Mouse (Mus musculus): ENCODE measurements around the gene Nectin2. TPM values are rescaled to one million over a fixed set of nuclear protein-coding genes. Genes with fewer than 3 reads are reported as not detected.

The Nectin2 gene
- polyA plus RNA-seq, 1 experiment from 2014 or later, result 54.6 TPM

DNA sequence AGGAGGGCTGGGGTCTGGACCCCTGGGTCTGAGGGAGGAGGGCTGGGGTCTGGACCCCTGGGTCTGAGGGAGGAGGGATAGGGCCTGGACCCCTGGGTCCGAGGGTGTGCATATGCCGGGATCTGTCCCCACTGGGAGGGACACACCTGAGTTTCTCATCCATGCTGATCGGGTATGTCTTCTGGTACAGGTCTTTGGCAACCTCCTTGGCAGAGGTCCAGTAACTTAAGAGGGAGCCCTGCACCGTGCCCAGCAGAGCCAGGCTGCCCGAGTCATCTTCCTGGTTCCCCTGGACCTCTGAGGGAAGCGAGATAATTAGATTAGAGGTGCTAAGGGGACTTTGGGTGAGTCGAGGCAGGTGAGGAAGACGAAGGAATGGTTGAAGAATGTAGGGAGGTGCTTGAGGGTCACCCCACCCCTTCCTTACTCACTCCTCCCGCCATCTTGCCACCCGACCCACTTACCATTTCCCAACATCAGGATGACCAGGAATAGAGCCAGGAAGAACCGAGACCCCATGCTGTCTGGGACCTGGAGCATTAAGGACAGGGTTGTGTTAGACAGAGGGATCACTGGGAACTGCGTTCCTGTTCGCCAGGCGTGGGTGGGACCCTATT lies 77.1 kb downstream of the Nectin2 start:
- H3K36me3 ChIP-seq, result no peaks in the 10 kb centered on the region

DNA sequence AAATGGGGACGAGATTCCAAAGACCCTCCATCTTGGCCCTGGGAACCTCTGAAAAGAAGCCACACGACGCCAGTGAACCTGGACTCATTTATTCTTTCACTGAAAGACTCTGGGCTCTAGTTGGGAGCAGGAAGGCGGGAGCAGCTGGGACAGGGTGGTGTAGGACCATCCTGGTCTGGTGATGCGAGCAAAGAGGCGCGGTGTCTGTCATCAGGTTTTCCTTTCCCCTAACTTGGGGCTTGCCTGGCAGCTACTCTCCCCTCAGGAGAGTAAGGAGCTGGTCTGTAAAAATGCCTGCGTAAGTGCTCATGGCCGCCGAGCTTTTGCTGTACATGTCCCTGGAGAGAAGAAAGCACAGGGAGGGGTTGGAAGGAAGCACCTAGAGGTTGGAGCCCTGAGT lies 78.8 kb downstream of the Nectin2 start:
- H3K36me3 ChIP-seq, result no peaks in the 10 kb centered on the region
- H3K9me3 ChIP-seq, result no peaks in the 10 kb centered on the region
- no peak overlapping the region for H3K4me3 ChIP-seq
- no peak overlapping the region for H3K9ac ChIP-seq
- no peaks in the 10 kb centered on the region for H3K27me3 ChIP-seq
- H3K4me1 ChIP-seq (replicated peaks), result peaks cover 5% of the 10 kb centered on the region
- 69% methylated on average over 10 of the region's 10 CpGs for WGBS
- no peak for ATAC-seq (ENCODE audit: low read depth)
- H3K27ac ChIP-seq (replicated peaks), result no peak overlapping the region
- H3K4me2 ChIP-seq, result no peak overlapping the region

More for the DNA sequence above, 77.1 kb downstream of the Nectin2 start:
- Histone ChIP-seq H3K27me3 (no peaks in the 10 kb centered on the region), H3K4me2 (no peak overlapping the region), H3K4me3 (no peak overlapping the region), H3K4me1 (replicated peaks) (peaks cover 5% of the 10 kb centered on the region; the same call in 1 of the 2 replicates), H3K27ac (replicated peaks) (no peak overlapping the region), H3K9me3 (no peaks in the 10 kb centered on the region), H3K9ac (no peak overlapping the region)
- no peak for ATAC-seq (ENCODE audit: low read depth)
- WGBS, result 73% methylated on average over 14 of the region's 14 CpGs

DNA sequence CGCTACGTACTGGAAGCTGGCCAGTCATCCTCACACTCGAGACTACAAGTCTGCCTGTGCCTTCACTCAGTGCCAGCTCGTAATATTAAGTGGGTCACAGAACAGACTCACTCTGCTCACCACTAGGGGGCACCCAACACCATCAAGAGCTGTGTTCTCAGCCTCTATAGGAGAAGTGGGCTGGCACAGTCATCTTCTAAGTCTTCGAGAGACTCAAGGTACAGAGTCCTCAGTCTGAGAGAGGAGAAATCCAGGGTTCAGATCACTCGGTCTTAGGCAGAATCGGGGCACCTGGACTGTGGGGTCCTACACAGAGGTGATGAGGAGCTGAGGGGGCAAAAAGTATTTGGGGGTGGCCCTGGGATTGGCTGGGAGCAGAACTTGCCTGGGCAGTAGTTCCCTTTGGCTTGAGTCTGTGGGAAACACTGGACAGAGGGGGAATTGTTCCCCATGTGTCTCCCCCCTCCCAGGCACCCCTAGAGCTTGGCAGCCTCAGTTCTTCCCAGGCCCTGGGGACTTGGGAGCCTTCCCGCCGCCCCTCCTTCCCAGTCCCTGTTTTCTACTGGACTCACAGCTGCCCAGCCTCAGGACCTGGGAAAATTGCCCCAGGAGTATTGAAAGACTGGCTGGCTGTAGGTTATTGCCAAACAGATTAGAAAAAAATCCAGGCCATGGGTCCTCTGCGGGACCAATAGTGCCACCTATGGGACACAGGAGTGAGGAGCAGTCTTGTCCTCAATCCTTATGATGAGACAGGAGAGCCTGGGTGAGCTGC lies 81.1 kb downstream of the Nectin2 start:
- H3K4me1 ChIP-seq (replicated peaks), result peaks cover 17% of the 10 kb centered on the region
- H3K36me3 ChIP-seq, result no peaks in the 10 kb centered on the region
- no peaks in the 10 kb centered on the region for H3K9me3 ChIP-seq
- peak; percentile 62 for ATAC-seq (ENCODE audit: low read depth)
- no peaks in the 10 kb centered on the region for H3K27me3 ChIP-seq
- no peak overlapping the region; the same call in 1 of the 2 replicates for H3K4me3 ChIP-seq
- 0 out of 2 replicates have a peak overlapping the region, but pooled peaks have one; percentile 31 for H3K9ac ChIP-seq
- H3K4me2 ChIP-seq, result peak overlapping the region; percentile 31
- H3K27ac ChIP-seq (replicated peaks), result peak overlapping the region; percentile 63
- WGBS, result 12% methylated on average over 10 of the region's 10 CpGs

DNA sequence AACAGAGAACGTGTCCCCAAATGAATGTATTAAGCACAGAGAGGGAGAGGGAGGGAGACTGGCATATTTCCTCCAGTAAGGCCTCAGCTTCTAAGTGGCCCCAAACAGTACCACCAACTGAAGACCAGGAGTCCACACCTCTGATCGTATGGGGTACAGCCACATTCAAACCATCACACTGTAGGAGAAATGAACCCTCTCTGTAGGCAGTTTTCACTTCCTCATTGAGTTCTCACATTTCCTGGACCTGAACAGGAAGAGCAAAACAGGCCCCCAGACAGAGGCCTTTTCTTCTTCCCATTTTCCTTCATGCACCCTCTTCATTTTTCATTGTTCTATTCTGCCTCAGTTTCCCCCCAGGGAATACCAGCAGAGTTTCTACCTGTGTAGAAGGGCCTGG lies 82.8 kb downstream of the Nectin2 start:
- Histone ChIP-seq H3K36me3 (0 out of 2 replicates have a peak, but pooled peaks cover 5% of the 10 kb centered on the region), H3K4me3 (no peak overlapping the region), H3K9ac (no peak overlapping the region), H3K27ac (replicated peaks) (no peak overlapping the region), H3K27me3 (no peaks in the 10 kb centered on the region), H3K4me2 (no peak overlapping the region), H3K9me3 (no peaks in the 10 kb centered on the region), H3K4me1 (replicated peaks) (peaks cover 34% of the 10 kb centered on the region)
- ATAC-seq (ENCODE audit: low read depth), result no peak
- 85% methylated on average over 2 of the region's 2 CpGs for WGBS

DNA sequence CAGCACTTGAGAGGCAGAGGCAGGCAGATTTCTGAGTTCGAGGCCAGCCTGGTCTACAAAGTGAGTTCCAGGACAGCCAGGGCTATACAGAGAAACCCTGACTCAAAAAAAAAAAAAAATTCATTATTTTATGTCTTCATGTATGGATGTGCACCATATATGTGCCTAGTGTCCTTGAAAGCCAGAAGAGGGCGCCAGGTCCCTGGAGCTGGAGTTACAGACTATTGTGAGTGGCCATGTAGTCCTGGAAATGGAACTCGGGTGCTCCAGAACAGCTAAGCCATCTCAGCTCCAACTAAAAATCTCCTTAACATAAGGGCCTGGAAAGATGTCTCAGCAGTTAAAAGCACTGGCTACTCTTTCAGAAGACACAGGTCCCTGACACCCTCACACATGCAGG lies 83.5 kb downstream of the Nectin2 start:
- Histone ChIP-seq H3K9me3 (no peaks in the 10 kb centered on the region), H3K36me3 (0 out of 2 replicates have a peak, but pooled peaks cover 12% of the 10 kb centered on the region), H3K27me3 (no peaks in the 10 kb centered on the region), H3K4me1 (replicated peaks) (peaks cover 41% of the 10 kb centered on the region), H3K9ac (no peak overlapping the region), H3K4me2 (no peak overlapping the region), H3K4me3 (no peak overlapping the region), H3K27ac (replicated peaks) (no peak overlapping the region)
- 64% methylated on average over 3 of the region's 3 CpGs for WGBS
- ATAC-seq (ENCODE audit: low read depth), result no peak

Other genes starting within 250 kb of the Nectin2 start
- 3.5 and 3.6 TPM in 2 replicates for gene Bloc1s3, start 242.1 kb downstream of the Nectin2 start, polyA plus RNA-seq (2015; fragmentation: Nextera tagmentation; extraction: Ambion mirVana)
- gene Trappc6a, start 242.1 kb downstream of the Nectin2 start, polyA plus RNA-seq (2015; fragmentation: Nextera tagmentation; extraction: Ambion mirVana), result 46.4 and 49.0 TPM in 2 replicates
- 0.14 TPM in 1 of 2 replicates, not detected in the other for gene Nkpd1, start 232.6 kb downstream of the Nectin2 start, polyA plus RNA-seq (2015; fragmentation: Nextera tagmentation; extraction: Ambion mirVana)
- gene Ppp1r37, start 187.4 kb downstream of the Nectin2 start, polyA plus RNA-seq (2015; fragmentation: Nextera tagmentation; extraction: Ambion mirVana), result 32.7 and 36.5 TPM in 2 replicates
- gene Zfp296, start 173.2 kb downstream of the Nectin2 start, polyA plus RNA-seq (2015; fragmentation: Nextera tagmentation; extraction: Ambion mirVana), result 0.40 TPM in 1 of 2 replicates, not detected in the other
- 153 and 159 TPM in 2 replicates for gene Gemin7, start 172.9 kb downstream of the Nectin2 start, polyA plus RNA-seq (2015; fragmentation: Nextera tagmentation; extraction: Ambion mirVana)
- 52.9 and 61.6 TPM in 2 replicates for gene Clasrp, start 146.0 kb downstream of the Nectin2 start, polyA plus RNA-seq (2015; fragmentation: Nextera tagmentation; extraction: Ambion mirVana)
- gene Relb, start 121.0 kb downstream of the Nectin2 start, polyA plus RNA-seq (2015; fragmentation: Nextera tagmentation; extraction: Ambion mirVana), result 5.6 and 6.6 TPM in 2 replicates
- 110 and 118 TPM in 2 replicates for gene Clptm1, start 85.5 kb downstream of the Nectin2 start, polyA plus RNA-seq (2015; fragmentation: Nextera tagmentation; extraction: Ambion mirVana)
- 1.0 TPM in 1 of 2 replicates, not detected in the other for gene Apoc2, start 72.5 kb downstream of the Nectin2 start, polyA plus RNA-seq (2015; fragmentation: Nextera tagmentation; extraction: Ambion mirVana)
- not detected in 2 replicates for gene Gm44805, start 69.1 kb downstream of the Nectin2 start, polyA plus RNA-seq (2015; fragmentation: Nextera tagmentation; extraction: Ambion mirVana)
- gene Apoc4, start 69.0 kb downstream of the Nectin2 start, polyA plus RNA-seq (2015; fragmentation: Nextera tagmentation; extraction: Ambion mirVana), result 0.08 TPM in 1 of 2 replicates, not detected in the other
- 4.4 and 6.6 TPM in 2 replicates for gene Apoc1, start 57.8 kb downstream of the Nectin2 start, polyA plus RNA-seq (2015; fragmentation: Nextera tagmentation; extraction: Ambion mirVana)
- 408 and 440 TPM in 2 replicates for gene Apoe, start 51.3 kb downstream of the Nectin2 start, polyA plus RNA-seq (2015; fragmentation: Nextera tagmentation; extraction: Ambion mirVana)
- gene Tomm40, start 35.0 kb downstream of the Nectin2 start, polyA plus RNA-seq (2015; fragmentation: Nextera tagmentation; extraction: Ambion mirVana), result 117 and 134 TPM in 2 replicates
- gene Bcam, start 20.5 kb upstream of the Nectin2 start, polyA plus RNA-seq (2015; fragmentation: Nextera tagmentation; extraction: Ambion mirVana), result 14.2 and 16.6 TPM in 2 replicates
- not detected in 2 replicates for gene Cblc, start 46.3 kb upstream of the Nectin2 start, polyA plus RNA-seq (2015; fragmentation: Nextera tagmentation; extraction: Ambion mirVana)
- gene Bcl3, start 72.3 kb upstream of the Nectin2 start, polyA plus RNA-seq (2015; fragmentation: Nextera tagmentation; extraction: Ambion mirVana), result 0.32 and 1.8 TPM in 2 replicates
- 5.2 and 6.6 TPM in 2 replicates for gene Gm19345, start 101.5 kb upstream of the Nectin2 start, polyA plus RNA-seq (2015; fragmentation: Nextera tagmentation; extraction: Ambion mirVana)
- gene Ceacam16, start 110.8 kb upstream of the Nectin2 start, polyA plus RNA-seq (2015; fragmentation: Nextera tagmentation; extraction: Ambion mirVana), result 0.36 and 0.48 TPM in 2 replicates
- gene Ceacam19, start 137.5 kb upstream of the Nectin2 start, polyA plus RNA-seq (2015; fragmentation: Nextera tagmentation; extraction: Ambion mirVana), result not detected in 2 replicates
- 8.9 and 10.3 TPM in 2 replicates for gene Pvr, start 170.7 kb upstream of the Nectin2 start, polyA plus RNA-seq (2015; fragmentation: Nextera tagmentation; extraction: Ambion mirVana)
- not detected in 2 replicates for gene Igsf23, start 200.3 kb upstream of the Nectin2 start, polyA plus RNA-seq (2015; fragmentation: Nextera tagmentation; extraction: Ambion mirVana)
- gene Ceacam20, start 214.9 kb upstream of the Nectin2 start, polyA plus RNA-seq (2015; fragmentation: Nextera tagmentation; extraction: Ambion mirVana), result not detected in 2 replicates
- not detected in 2 replicates for gene Nlrp9b, start 241.0 kb upstream of the Nectin2 start, polyA plus RNA-seq (2015; fragmentation: Nextera tagmentation; extraction: Ambion mirVana)

All from neural tube, embryonic 13.5 days (tissue).